Mouse (Mus musculus): Measurements from ENCODE around the gene Prdm5.

Prdm5 gene

GRCm38 (mm10) chr6:65935566-65936281 is 156.9 kb downstream of the Prdm5 start:
- DNase-seq, result no peak

- DNase-seq, result peak in 1 of 2 experiments; percentile 12
These were observed 171.7 kb downstream of the Prdm5 start for GRCm38 (mm10) chr6:65950492-65950891.

GRCm38 (mm10) chr6:65952309-65952708 is 173.5 kb downstream of the Prdm5 start, which contains the start of gene 4930544G11Rik:
TSS of gene 4930544G11Rik (plus strand) at chr6:65952609.
- no peak for DNase-seq

GRCm38 (mm10) chr6:65969386-65970111 is 190.8 kb downstream of the Prdm5 start:
- peak; percentile 72 to 77 for DNase-seq

GRCm38 (mm10) chr6:65970410-65970809 is 191.6 kb downstream of the Prdm5 start:
- peak in 1 of 2 experiments; percentile 6 for DNase-seq
